Mouse (Mus musculus) forebrain, embryonic 10.5 days (tissue): ENCODE results near the gene Skap1. TPM values are rescaled to one million over a fixed set of nuclear protein-coding genes. Genes with fewer than 3 reads are reported as not detected.

ENCODE experiments used
- DNase-seq: peaks from one replicate; pipeline ENCODE4 v3.0.0-alpha.2; 2017; ENCODE audit warnings: low spot score; ENCODE audit errors: extremely low spot score
- H3K27ac ChIP-seq: fragments of 300-500 bp; sonication (generic); 2 replicates; pipeline ENCODE4 v1.5.1; 2016; ENCODE audit warnings: mild to moderate bottlenecking
- H3K27me3 ChIP-seq: fragments of 300-500 bp; sonication (generic); 2 replicates; pipeline ENCODE4 v1.6.1; 2016; ENCODE audit warnings: mild to moderate bottlenecking; ENCODE audit not compliant: poor library complexity, severe bottlenecking
- H3K36me3 ChIP-seq: fragments of 300-500 bp; sonication (generic); replicated peaks from 2 replicates; pipeline ENCODE4 v1.6.1; 2016; ENCODE audit warnings: mild to moderate bottlenecking, moderate library complexity
- H3K4me1 ChIP-seq: fragments of 300-500 bp; sonication (generic); 2 replicates; pipeline ENCODE4 v1.6.1; 2016
- H3K4me3 ChIP-seq: fragments of 300-500 bp; sonication (generic); 2 replicates; pipeline ENCODE4 v1.5.1; 2016; ENCODE audit warnings: mild to moderate bottlenecking, moderate library complexity
- H3K9me3 ChIP-seq: fragments of 300-500 bp; sonication (generic); 2 replicates; pipeline ENCODE4 v1.6.1; 2016; ENCODE audit warnings: mild to moderate bottlenecking, moderate library complexity
- WGBS: fragments of 180-500 bp; shearing (Covaris S2); methylation state at CpG from one replicate; pipeline ENCODE4 v1.1.7; 2016; 5-methylcytosine and 5-hydroxymethylcytosine counted together
- polyA plus RNA-seq: library from polyadenylated mRNA; unstranded; fragments of >200 nt; fragmentation: Nextera tagmentation; extraction: Ambion mirVana; gene quantifications from 2 replicates; pipeline ENCODE4 v1.2.1, GENCODE M21; 2016

Gene Skap1
- polyA plus RNA-seq, 1 experiment from 2014 or later, result 2.2 TPM

DNA sequence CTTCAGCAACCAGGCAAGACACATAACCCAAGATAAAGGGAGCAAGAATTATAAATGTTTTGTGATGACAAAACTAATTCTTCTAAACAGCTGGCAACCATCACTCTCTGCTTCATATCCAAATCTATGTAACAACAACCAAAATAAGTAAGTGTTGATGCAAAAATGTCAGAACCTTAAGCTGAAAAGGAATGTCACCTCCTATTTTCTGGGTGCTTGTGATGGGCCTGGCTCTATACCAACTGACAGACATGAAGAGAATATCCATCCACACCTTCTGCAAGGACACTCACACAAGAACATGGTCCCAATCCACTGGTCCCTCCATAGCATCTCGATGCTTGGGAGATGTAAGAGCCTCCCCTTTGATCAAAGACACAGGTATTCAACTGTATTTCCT lies 194.0 kb downstream of the Skap1 start:
- peaks cover 6% of the 10 kb centered on the region for H3K4me1 ChIP-seq
- H3K27ac ChIP-seq, result no peak overlapping the region
- H3K9me3 ChIP-seq, result no peaks in the 10 kb centered on the region
- H3K4me3 ChIP-seq, result no peak overlapping the region
- 93% methylated on average over 1 of the region's 1 CpGs for WGBS
- peaks cover 3% of the 10 kb centered on the region; the same call in 1 of the 2 replicates for H3K27me3 ChIP-seq
- no peak for DNase-seq
- no peaks in the 10 kb centered on the region for H3K36me3 ChIP-seq

DNA sequence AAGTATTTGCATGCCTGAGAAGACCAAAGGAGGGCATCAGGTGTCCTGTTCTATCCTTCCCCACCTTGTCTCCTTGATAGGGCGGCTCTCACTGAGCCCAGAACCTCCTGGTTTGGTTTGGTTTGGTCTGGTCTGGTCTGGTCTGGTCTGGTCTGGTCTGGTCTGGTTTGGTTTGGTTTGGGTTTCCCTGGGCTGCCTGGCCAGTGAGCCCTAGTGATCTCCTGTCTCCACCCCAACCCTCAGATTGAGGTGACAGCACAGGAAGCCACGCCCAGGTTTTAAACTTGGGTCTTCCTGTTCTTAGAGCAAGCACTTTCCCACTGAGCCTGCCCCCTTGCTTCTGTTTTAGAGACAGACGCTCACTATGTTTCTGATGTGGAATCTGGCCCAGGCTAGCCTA lies 202.5 kb downstream of the Skap1 start:
- H3K27me3 ChIP-seq, result no peaks in the 10 kb centered on the region; the same call in 1 of the 2 replicates
- H3K36me3 ChIP-seq, result no peaks in the 10 kb centered on the region
- no peak overlapping the region for H3K4me3 ChIP-seq
- H3K27ac ChIP-seq, result no peak overlapping the region
- no peak for DNase-seq
- no peaks in the 10 kb centered on the region for H3K9me3 ChIP-seq
- no peaks in the 10 kb centered on the region for H3K4me1 ChIP-seq
- 83% methylated on average over 3 of the region's 3 CpGs for WGBS

DNA sequence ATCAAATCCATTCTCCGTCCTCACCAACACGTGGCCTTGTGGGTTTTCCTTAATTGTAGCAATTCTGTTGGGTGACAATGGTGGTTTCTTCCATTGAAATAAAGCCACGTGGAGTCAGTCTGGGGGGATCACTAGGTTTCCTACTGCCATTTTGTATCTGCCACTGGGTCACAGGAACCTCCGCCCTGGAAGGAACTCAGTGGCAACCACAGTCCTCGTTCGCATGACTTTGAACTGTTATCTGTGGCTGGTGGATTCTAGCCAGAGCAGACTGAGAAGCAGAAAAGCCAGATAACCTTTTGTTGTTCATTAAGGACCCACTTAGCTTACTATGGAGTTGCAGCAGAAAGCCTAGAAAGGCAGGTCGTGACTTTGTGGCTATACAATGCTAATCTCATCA lies 204.0 kb downstream of the Skap1 start:
- H3K36me3 ChIP-seq, result no peaks in the 10 kb centered on the region
- H3K27me3 ChIP-seq, result no peaks in the 10 kb centered on the region
- no peak overlapping the region for H3K27ac ChIP-seq
- 81% methylated on average over 7 of the region's 7 CpGs for WGBS
- no peak for DNase-seq
- H3K4me3 ChIP-seq, result no peak overlapping the region
- no peaks in the 10 kb centered on the region for H3K4me1 ChIP-seq
- H3K9me3 ChIP-seq, result no peaks in the 10 kb centered on the region

DNA sequence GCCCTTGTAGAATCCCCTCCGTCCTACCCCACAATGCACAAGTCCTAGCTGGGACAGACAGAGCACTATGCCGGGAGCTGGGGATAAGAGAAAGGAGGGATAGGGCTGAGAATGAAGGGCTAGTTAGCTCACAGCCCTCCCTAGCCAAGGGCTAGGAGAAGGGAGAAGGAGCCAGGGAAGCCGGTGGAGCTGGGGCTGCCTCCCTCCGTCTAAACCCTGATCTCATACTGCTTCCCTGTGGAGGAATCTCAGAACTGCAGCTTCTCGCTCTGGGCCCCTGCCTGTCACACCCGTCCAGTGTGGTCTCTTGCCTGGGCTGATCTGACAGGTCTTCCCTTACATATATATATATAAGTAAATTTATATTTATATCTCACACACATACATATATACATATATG lies 209.4 kb downstream of the Skap1 start:
- peak; percentile 55 for DNase-seq
- WGBS, result 6% methylated on average over 6 of the region's 6 CpGs
- Histone ChIP-seq H3K9me3 (no peaks in the 10 kb centered on the region), H3K4me3 (peak overlapping the region; percentile 25; the same call in 1 of the 2 replicates), H3K36me3 (no peaks in the 10 kb centered on the region), H3K4me1 (peaks cover 12% of the 10 kb centered on the region), H3K27ac (peak overlapping the region; percentile 58; the same call in 1 of the 2 replicates), H3K27me3 (0 out of 2 replicates have a peak, but pooled peaks cover 4% of the 10 kb centered on the region)

DNA sequence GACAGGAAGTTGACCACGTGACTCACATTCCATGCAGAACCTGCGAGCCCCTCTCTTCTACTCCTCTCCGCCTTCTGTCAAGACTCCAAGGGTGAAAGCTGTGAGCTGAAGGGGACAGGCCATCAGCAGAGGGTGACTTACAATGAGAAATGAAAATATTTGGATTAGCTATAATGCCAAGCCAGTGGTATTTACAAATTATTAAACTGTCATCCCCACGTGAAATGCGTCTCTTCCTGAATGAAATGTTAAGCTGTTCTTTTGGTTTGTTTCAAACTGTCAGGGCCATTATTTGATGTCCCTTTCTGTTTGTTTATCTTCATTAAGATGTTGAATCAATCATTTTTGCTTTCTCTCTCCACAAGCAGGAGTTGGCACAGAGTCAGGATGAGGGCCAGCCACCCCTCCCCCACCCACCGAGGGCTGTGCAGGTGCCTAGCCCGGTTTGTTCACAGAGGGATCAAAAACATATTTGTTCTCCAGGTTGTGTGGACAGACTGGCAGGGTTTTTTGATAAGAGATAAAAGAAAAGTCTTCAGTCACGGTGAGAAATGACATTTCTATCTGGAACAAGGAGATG lies 210.5 kb downstream of the Skap1 start:
- no peak overlapping the region for H3K27ac ChIP-seq
- H3K4me3 ChIP-seq, result no peak overlapping the region
- WGBS, result 74% methylated on average over 8 of the region's 8 CpGs
- H3K27me3 ChIP-seq, result 0 out of 2 replicates have a peak, but pooled peaks cover 4% of the 10 kb centered on the region
- H3K9me3 ChIP-seq, result no peaks in the 10 kb centered on the region
- peaks cover 12% of the 10 kb centered on the region for H3K4me1 ChIP-seq
- DNase-seq, result no peak
- H3K36me3 ChIP-seq, result no peaks in the 10 kb centered on the region

DNA sequence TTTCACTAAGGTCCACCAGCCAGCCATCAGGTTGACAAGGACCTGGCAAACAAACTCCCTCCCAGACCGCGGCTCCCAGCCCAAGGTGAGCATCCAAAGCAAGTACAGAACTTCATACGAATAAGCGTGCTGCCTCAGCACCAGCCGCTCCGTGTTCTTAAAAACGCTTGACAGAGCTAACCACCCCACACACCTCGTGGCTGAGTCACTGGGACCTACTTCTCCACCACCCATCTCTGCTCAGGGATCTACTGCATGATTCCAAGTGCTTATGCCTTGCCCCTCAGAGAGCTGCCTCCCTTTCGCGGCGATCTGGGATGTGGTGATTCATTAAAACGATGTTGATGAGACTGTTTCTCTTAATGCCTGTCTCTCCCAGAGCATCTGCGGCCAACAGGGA lies 213.6 kb downstream of the Skap1 start:
- DNase-seq, result no peak
- H3K4me3 ChIP-seq, result no peak overlapping the region
- no peaks in the 10 kb centered on the region for H3K36me3 ChIP-seq
- peaks cover 12% of the 10 kb centered on the region for H3K4me1 ChIP-seq
- H3K27ac ChIP-seq, result no peak overlapping the region
- 88% methylated on average over 13 of the region's 13 CpGs for WGBS
- H3K27me3 ChIP-seq, result 0 out of 2 replicates have a peak, but pooled peaks cover 4% of the 10 kb centered on the region
- no peaks in the 10 kb centered on the region for H3K9me3 ChIP-seq

DNA sequence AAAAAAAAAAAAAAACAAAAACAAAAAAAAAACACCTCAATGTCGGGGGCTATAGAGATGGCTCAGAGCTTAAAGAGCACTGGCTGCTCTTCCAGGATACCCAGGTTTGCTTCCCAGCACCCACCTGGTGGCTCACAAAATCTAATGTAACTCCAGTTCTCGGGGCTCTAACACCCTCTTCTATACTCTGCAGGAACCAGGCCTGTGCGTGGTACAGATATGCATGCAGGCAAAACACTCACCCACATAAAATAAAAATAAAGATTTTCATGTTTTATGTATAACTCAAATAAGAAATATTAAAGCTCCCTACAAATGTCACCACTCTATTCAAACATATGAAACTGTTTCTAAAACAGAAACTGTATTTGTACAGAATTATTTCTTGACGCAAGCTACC lies 214.6 kb downstream of the Skap1 start:
- 91% methylated on average over 4 of the region's 4 CpGs for WGBS
- H3K9me3 ChIP-seq, result no peaks in the 10 kb centered on the region
- H3K36me3 ChIP-seq, result no peaks in the 10 kb centered on the region

DNA sequence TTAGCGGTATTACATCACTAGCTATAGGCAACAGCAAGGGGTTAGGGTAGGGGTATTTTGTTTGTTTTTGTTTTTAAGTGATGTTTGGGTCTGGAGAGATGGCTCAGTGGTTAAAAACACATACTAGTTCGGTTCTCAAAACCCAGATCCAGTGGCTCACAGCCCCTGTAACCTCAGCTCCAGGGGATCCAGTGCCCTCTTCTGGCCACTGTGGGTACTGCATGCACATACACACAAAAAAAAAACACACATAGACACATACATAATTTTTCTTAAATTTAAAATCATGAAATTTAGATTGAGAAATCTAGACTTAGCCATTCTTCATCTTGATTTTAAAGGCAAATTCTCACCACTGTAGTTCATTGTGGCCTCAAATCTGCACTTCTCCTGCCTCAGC lies 221.0 kb downstream of the Skap1 start:
- Histone ChIP-seq H3K36me3 (no peaks in the 10 kb centered on the region), H3K4me1 (no peaks in the 10 kb centered on the region), H3K4me3 (no peak overlapping the region), H3K9me3 (no peaks in the 10 kb centered on the region), H3K27me3 (no peaks in the 10 kb centered on the region), H3K27ac (no peak overlapping the region)
- WGBS, result 88% methylated on average over 2 of the region's 2 CpGs
- no peak for DNase-seq

More for the DNA sequence above, 214.6 kb downstream of the Skap1 start:
- Histone ChIP-seq H3K27me3 (0 out of 2 replicates have a peak, but pooled peaks cover 4% of the 10 kb centered on the region), H3K27ac (no peak overlapping the region), H3K4me3 (no peak overlapping the region), H3K4me1 (peaks cover 9% of the 10 kb centered on the region)
- DNase-seq, result no peak

DNA sequence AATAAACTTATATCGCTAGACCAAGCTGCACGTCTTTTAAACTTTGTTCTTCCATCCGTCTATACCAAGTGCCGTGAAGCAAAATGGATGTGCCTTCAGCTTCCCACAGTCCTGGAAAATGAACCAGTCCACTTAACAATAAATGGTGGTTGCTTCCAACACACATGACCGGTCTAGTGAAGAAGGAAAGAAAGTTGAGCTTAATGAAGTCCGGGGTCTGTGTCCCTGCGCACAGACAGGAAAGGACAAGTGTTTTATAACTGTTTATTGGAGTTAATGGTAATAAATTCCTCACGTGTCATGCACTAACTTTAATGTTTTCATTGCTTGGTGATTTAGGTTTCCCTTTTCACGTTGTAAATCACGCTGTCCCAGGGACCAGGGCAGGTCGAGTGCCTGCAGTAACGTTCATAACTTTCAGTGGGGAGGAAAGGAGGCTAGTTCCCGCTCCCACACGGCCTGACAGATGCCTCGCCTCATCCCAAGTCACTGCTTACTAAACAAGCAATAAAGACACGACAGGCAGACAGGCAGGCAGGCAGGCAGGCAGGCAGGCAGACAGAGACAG lies 222.4 kb downstream of the Skap1 start:
- Histone ChIP-seq H3K9me3 (no peaks in the 10 kb centered on the region), H3K27ac (no peak overlapping the region), H3K4me3 (no peak overlapping the region), H3K36me3 (no peaks in the 10 kb centered on the region), H3K4me1 (no peaks in the 10 kb centered on the region), H3K27me3 (no peaks in the 10 kb centered on the region)
- DNase-seq, result no peak
- 84% methylated on average over 16 of the region's 16 CpGs for WGBS

DNA sequence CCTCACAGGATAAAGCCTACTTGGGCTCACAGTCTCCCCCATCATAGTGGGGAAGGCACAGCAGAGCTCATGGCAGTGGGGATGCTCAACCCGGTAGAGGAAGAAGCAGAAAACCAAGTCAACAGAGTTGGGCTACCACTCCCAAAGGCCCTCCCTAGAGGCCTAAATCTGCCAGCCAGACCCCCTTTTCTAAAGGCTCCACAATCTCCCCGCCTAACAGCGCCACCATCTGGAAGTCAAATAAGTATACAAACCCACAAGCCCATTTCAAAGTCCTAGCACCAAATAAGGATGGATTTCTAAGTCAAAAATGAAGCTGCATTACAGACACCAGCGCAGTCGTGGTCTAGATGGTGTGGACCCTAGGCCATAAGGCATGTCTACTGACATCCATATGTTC lies 227.9 kb downstream of the Skap1 start:
- H3K27ac ChIP-seq, result no peak overlapping the region
- peaks cover 19% of the 10 kb centered on the region for H3K4me1 ChIP-seq
- no peaks in the 10 kb centered on the region for H3K9me3 ChIP-seq
- H3K27me3 ChIP-seq, result no peaks in the 10 kb centered on the region
- WGBS, result 81% methylated on average over 5 of the region's 5 CpGs
- H3K4me3 ChIP-seq, result no peak overlapping the region
- DNase-seq, result no peak
- no peaks in the 10 kb centered on the region for H3K36me3 ChIP-seq

DNA sequence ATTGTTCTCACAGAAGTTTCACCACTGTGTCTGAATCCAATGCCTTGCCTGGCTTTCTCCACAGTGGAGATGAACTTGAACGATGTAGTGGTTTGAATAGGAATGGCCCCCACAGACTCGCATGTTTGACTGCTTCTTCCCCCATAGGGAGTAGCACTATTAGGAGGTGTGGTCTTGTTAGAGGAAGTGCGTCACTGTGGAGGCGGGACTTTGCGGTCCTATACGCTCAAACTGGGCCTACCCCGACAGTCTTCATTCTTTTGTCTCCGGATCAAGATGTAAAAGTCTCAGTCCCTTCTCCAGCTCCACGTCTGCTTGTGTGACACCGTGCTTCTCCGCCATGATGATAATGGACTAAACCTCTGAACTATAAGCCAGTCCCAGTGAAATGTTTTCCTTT lies 229.0 kb downstream of the Skap1 start:
- WGBS, result 95% methylated on average over 11 of the region's 11 CpGs
- no peaks in the 10 kb centered on the region for H3K27me3 ChIP-seq
- no peak for DNase-seq
- H3K4me3 ChIP-seq, result no peak overlapping the region
- peaks cover 23% of the 10 kb centered on the region for H3K4me1 ChIP-seq
- H3K27ac ChIP-seq, result no peak overlapping the region
- no peaks in the 10 kb centered on the region for H3K36me3 ChIP-seq
- no peaks in the 10 kb centered on the region for H3K9me3 ChIP-seq

DNA sequence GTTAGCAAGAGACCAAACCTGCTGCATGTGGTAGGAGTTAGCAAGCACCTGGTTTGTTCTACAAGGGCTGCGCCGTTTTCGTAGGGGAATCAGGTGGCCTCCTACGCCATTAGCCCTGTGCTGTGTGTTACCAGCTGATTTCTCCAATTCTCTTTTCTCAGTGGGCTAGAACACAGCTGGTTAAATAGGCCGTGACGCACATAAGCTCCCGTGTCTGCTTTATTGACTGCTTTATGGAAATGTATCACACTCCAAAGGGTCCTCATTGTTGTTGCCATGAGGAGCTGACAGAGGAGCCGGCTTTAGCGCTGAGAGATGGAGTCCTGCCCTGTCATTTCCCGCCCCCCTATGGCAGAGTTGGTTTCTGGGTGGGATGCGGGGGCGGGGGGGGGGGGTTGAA lies 230.4 kb downstream of the Skap1 start:
- Histone ChIP-seq H3K27me3 (no peaks in the 10 kb centered on the region), H3K4me1 (peaks cover 23% of the 10 kb centered on the region), H3K4me3 (no peak overlapping the region), H3K9me3 (no peaks in the 10 kb centered on the region), H3K27ac (no peak overlapping the region), H3K36me3 (no peaks in the 10 kb centered on the region)
- no peak for DNase-seq
- WGBS, result 76% methylated on average over 12 of the region's 12 CpGs

DNA sequence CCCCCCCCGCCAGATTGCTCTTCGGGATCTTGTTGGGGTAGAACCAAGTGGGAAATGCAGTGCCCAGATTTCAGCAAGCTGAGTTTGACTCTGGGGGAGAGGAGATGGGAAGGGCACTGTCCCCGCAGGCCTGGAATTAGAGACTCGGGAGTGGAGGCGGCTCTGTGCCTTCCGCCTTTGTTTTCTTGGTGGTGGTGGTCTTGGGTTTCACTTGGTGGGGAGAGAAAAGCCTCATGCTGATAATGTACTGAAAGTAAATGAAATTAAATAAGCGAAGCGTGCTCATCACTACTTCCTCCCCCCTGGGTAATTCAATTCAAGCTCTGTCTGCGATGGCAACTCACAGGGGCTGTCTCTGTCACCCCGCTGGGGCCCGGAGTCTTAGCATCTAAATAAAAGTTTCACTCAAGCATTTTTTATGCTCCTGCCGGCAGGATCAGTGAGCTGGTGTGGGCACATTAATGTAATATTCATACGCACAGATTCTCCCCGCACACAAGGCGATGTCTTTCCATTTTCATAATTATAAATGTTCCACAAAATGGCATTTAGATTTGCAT lies 231.9 kb downstream of the Skap1 start:
- Histone ChIP-seq H3K27ac (0 out of 2 replicates have a peak overlapping the region, but pooled peaks have one; percentile 62), H3K27me3 (no peaks in the 10 kb centered on the region), H3K36me3 (no peaks in the 10 kb centered on the region), H3K9me3 (no peaks in the 10 kb centered on the region), H3K4me3 (no peak overlapping the region), H3K4me1 (peaks cover 23% of the 10 kb centered on the region)
- 62% methylated on average over 15 of the region's 15 CpGs for WGBS
- DNase-seq, result no peak
